Mouse (Mus musculus) heart, embryonic 11.5 days (tissue): Measurements from ENCODE around the gene Gm20388. TPM values are rescaled to one million over a fixed set of nuclear protein-coding genes. Genes with fewer than 3 reads are reported as not detected.

Source experiments
- ATAC-seq: fragments of 200-750 bp; cut with Nextera tagmentation; replicated peaks from 2 replicates; pipeline ENCODE4 v1.8.0; 2017; ENCODE audit warnings: moderate library complexity; ENCODE audit not compliant: insufficient number of reproducible peaks, low FRiP score, low TSS enrichment
- H3K27ac ChIP-seq: fragments of 300-500 bp; sonication (generic); 2 replicates; pipeline ENCODE4 v1.5.1; 2014; ENCODE audit warnings: mild to moderate bottlenecking, low read depth, low read length
- H3K27me3 ChIP-seq: fragments of 300-500 bp; sonication (generic); 2 replicates; pipeline ENCODE4 v1.6.1; 2014; ENCODE audit warnings: mild to moderate bottlenecking, low read length, mixed read lengths; ENCODE audit not compliant: control insufficient read depth, insufficient read depth
- H3K36me3 ChIP-seq: fragments of 300-500 bp; sonication (generic); 2 replicates; pipeline ENCODE4 v1.6.1; 2014; ENCODE audit warnings: mild to moderate bottlenecking, low read length, moderate library complexity, mixed read lengths; ENCODE audit not compliant: control insufficient read depth, insufficient read depth
- H3K4me1 ChIP-seq: fragments of 300-500 bp; sonication (generic); 2 replicates; pipeline ENCODE4 v1.6.1; 2014; ENCODE audit warnings: low read length; ENCODE audit not compliant: control insufficient read depth, insufficient read depth
- H3K4me2 ChIP-seq: fragments of 300-500 bp; sonication (generic); 2 replicates; pipeline ENCODE4 v1.6.1; 2014; ENCODE audit warnings: mild to moderate bottlenecking, moderate library complexity
- H3K4me3 ChIP-seq: fragments of 300-500 bp; sonication (generic); 2 replicates; pipeline ENCODE4 v1.5.1; 2014; ENCODE audit warnings: low read depth, low read length
- H3K9ac ChIP-seq: fragments of 300-500 bp; sonication (generic); 2 replicates; pipeline ENCODE4 v1.6.1; 2014; ENCODE audit warnings: mild to moderate bottlenecking, low read depth, low read length, moderate library complexity
- H3K9me3 ChIP-seq: fragments of 300-500 bp; sonication (generic); replicated peaks from 2 replicates; pipeline ENCODE4 v1.6.1; 2016; ENCODE audit warnings: low read length; ENCODE audit not compliant: control insufficient read depth
- WGBS: fragments of 180-500 bp; shearing (Covaris S2); extraction: QIAGEN DNeasy Blood & Tissue Kit; methylation state at CpG from one replicate; pipeline ENCODE4 v1.1.7; 2014; ENCODE audit not compliant: insufficient replicate concordance; 5-methylcytosine and 5-hydroxymethylcytosine counted together
- polyA plus RNA-seq: library from polyadenylated mRNA; unstranded; fragments of >200 nt; fragmentation: Nextera tagmentation; extraction: Ambion mirVana; gene quantifications from 2 replicates; pipeline ENCODE4 v1.2.1, GENCODE M21; 2014

Gm20388 gene
- polyA plus RNA-seq, 1 experiment from 2014 or later, result 6.4 TPM

- peak overlapping the region; percentile 23; the same call in 1 of the 2 replicates for H3K4me2 ChIP-seq
- WGBS, result 14% methylated on average over 19 of the region's 19 CpGs
- H3K9me3 ChIP-seq, result no peaks in the 10 kb centered on the region
- 0 out of 2 replicates have a peak overlapping the region, but pooled peaks have one; percentile 6 for H3K9ac ChIP-seq
- no peak for ATAC-seq
- no peaks in the 10 kb centered on the region for H3K36me3 ChIP-seq
- peaks cover 13% of the 10 kb centered on the region for H3K27me3 ChIP-seq
- H3K4me3 ChIP-seq, result no peak overlapping the region
- peaks cover 25% of the 10 kb centered on the region for H3K4me1 ChIP-seq
- no peak overlapping the region for H3K27ac ChIP-seq
Observed at GRCm38 (mm10) chr8:120439309-120439708, 528.7 kb downstream of the Gm20388 start.

DNA sequence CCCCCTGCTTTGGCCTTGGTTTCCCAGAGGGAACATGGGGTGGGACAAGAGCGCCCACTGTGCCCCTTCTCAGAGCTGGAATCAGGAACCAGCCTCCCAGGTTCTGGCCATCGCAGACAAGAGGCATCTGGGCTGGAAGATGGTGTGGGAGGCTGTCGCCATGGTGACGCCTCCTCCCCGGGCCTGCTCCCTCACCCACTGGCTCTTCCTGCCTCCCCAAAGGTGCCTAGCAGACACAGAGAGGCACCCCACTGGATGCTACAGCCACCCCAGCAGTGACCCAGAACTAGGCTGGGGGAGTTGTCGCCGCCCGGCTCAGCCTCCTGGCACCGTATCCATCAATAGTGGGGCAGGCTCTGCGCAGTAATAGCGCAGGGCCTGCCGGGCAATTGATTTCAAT lies 530.1 kb downstream of the Gm20388 start:
- ATAC-seq, result no peak
- 85% methylated on average over 12 of the region's 12 CpGs for WGBS
- Histone ChIP-seq H3K27me3 (peaks cover 13% of the 10 kb centered on the region), H3K9me3 (no peaks in the 10 kb centered on the region), H3K4me2 (no peak overlapping the region), H3K36me3 (no peaks in the 10 kb centered on the region), H3K4me3 (no peak overlapping the region), H3K9ac (no peak overlapping the region), H3K4me1 (peaks cover 25% of the 10 kb centered on the region), H3K27ac (no peak overlapping the region)

DNA sequence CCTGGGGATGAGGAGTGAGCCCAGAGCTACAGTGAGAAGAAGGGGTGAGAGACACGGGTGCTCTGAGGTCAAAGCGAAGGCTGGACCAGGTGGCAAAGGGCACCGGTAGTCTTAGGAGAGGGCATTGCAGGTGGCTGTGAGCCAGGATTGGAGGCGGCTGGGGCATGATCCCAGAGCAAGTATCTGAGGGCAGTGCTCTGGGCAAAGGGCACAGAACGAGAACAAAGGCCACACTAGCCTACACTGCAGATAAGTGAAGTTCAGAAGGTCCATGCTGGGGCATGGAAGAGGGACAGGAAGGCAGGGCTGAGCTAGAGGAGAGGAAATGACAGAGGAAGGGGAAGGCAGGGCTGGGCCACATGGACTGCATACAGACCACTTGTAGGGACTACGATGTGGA lies 531.0 kb downstream of the Gm20388 start:
- no peak overlapping the region for H3K27ac ChIP-seq
- H3K9ac ChIP-seq, result 0 out of 2 replicates have a peak overlapping the region, but pooled peaks have one; percentile 5
- H3K27me3 ChIP-seq, result peaks cover 13% of the 10 kb centered on the region

DNA sequence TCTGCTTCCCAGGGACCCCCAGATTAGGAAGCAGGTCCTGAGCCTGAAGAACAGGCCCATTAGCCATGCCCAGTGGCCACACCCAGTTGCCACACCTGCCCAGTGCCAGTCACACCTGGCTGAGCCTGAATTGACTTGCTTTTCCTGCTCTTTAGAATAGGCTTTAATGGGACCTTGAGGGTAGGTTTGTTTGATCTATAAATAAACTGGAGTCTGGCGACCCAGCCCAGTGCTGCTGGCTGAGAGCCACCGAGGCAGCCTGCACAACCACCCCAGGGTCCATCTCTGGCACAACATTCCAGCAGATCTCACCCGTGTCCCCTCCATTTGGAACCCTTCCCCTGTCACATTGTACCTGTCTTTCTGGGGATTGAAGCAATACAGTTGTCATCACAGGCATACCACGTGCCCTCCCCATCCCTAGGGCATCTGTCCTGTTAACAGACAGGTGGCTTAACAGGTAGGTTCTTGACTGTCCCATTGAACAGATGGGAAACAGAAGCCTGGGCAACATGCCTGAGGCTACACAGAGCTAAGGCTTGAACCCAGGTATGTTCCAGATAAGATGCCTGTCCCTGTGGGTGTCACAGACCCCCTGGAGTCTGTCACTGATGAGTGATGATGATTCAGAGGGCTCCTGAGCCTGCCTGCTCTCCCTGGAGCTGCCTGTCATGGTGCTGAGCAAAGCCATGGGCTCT lies 531.8 kb downstream of the Gm20388 start:
- Histone ChIP-seq H3K4me2 (no peak overlapping the region), H3K4me3 (no peak overlapping the region), H3K9ac (no peak overlapping the region), H3K36me3 (no peaks in the 10 kb centered on the region), H3K27me3 (peaks cover 13% of the 10 kb centered on the region), H3K27ac (no peak overlapping the region), H3K4me1 (peaks cover 23% of the 10 kb centered on the region), H3K9me3 (no peaks in the 10 kb centered on the region)
- no peak for ATAC-seq
- WGBS, result 27% methylated on average over 4 of the region's 4 CpGs

More for the DNA sequence above, 531.0 kb downstream of the Gm20388 start:
- ATAC-seq, result no peak
- no peaks in the 10 kb centered on the region for H3K36me3 ChIP-seq
- H3K4me2 ChIP-seq, result no peak overlapping the region
- peaks cover 23% of the 10 kb centered on the region for H3K4me1 ChIP-seq
- H3K4me3 ChIP-seq, result no peak overlapping the region
- no peaks in the 10 kb centered on the region for H3K9me3 ChIP-seq
- WGBS, result 64% methylated on average over 6 of the region's 6 CpGs

DNA sequence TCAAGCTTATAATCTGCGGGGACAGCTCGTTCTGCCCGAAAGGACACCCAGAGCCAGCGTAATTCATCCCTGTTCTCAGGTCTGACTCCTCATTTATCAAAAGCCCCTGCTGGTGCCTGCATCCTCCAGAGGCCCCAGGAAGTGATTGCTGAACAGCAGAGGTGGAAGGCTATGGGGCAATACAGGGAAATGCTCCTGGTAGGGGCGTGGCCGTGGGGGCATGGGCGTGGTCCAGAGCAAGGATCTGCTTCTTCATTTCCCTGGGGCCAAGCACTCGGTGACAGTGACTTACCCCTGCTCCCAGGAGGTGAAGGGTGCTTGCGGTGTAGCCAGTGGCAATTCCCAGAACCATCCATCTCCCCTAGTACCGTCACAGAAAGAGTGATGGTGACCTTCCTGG lies 534.6 kb downstream of the Gm20388 start:
- no peak for ATAC-seq
- 46% methylated on average over 10 of the region's 10 CpGs for WGBS

GRCm38 (mm10) chr8:120448131-120448530 lies 537.5 kb downstream of the Gm20388 start:
- Histone ChIP-seq H3K27me3 (no peaks in the 10 kb centered on the region), H3K9ac (no peak overlapping the region), H3K36me3 (no peaks in the 10 kb centered on the region), H3K27ac (no peak overlapping the region), H3K4me1 (peaks cover 13% of the 10 kb centered on the region), H3K4me3 (no peak overlapping the region), H3K4me2 (no peak overlapping the region), H3K9me3 (no peaks in the 10 kb centered on the region)
- ATAC-seq, result no peak
- WGBS, result 77% methylated on average over 6 of the region's 6 CpGs

More for the DNA sequence above, 534.6 kb downstream of the Gm20388 start:
- Histone ChIP-seq H3K27me3 (peaks cover 3% of the 10 kb centered on the region; the same call in 1 of the 2 replicates), H3K36me3 (no peaks in the 10 kb centered on the region), H3K9me3 (no peaks in the 10 kb centered on the region), H3K4me3 (no peak overlapping the region), H3K4me2 (no peak overlapping the region), H3K27ac (no peak overlapping the region), H3K4me1 (peaks cover 24% of the 10 kb centered on the region), H3K9ac (no peak overlapping the region)

- Histone ChIP-seq H3K4me2 (no peak overlapping the region), H3K27ac (no peak overlapping the region), H3K27me3 (no peaks in the 10 kb centered on the region), H3K4me3 (no peak overlapping the region), H3K9me3 (no peaks in the 10 kb centered on the region), H3K36me3 (no peaks in the 10 kb centered on the region), H3K4me1 (peaks cover 20% of the 10 kb centered on the region), H3K9ac (peak overlapping the region; percentile 40; the same call in 1 of the 2 replicates)
- no peak for ATAC-seq
- 83% methylated on average over 4 of the region's 4 CpGs for WGBS
Observed at GRCm38 (mm10) chr8:120449139-120449538, 538.5 kb downstream of the Gm20388 start.

- H3K9ac ChIP-seq, result peak overlapping the region; percentile 40; the same call in 1 of the 2 replicates
- no peaks in the 10 kb centered on the region for H3K9me3 ChIP-seq
- H3K27me3 ChIP-seq, result no peaks in the 10 kb centered on the region
- no peaks in the 10 kb centered on the region for H3K36me3 ChIP-seq
- peaks cover 25% of the 10 kb centered on the region for H3K4me1 ChIP-seq
- H3K4me3 ChIP-seq, result no peak overlapping the region
- WGBS, result 45% methylated on average over 17 of the region's 17 CpGs
- no peak overlapping the region for H3K27ac ChIP-seq
- no peak for ATAC-seq
- H3K4me2 ChIP-seq, result peak overlapping the region; percentile 20
Observed at GRCm38 (mm10) chr8:120449608-120450031, 539.0 kb downstream of the Gm20388 start.

- Histone ChIP-seq H3K4me1 (peaks cover 46% of the 10 kb centered on the region), H3K9me3 (no peaks in the 10 kb centered on the region), H3K27me3 (no peaks in the 10 kb centered on the region), H3K36me3 (no peaks in the 10 kb centered on the region), H3K4me3 (no peak overlapping the region), H3K27ac (no peak overlapping the region), H3K4me2 (no peak overlapping the region), H3K9ac (no peak overlapping the region)
- WGBS, result 77% methylated on average over 2 of the region's 2 CpGs
- ATAC-seq, result no peak
Observed at GRCm38 (mm10) chr8:120452111-120452510, 541.5 kb downstream of the Gm20388 start.
